Mouse (Mus musculus): ENCODE measurements at regions not wholly inside any gene's neighbourhood (a gene's known extent, or its start where the extent isn't known, plus 50 kb on each side); places are given as distances from the start of the nearest gene placed in this dataset.

GRCm38 (mm10) chr12:8854401-8854800 is 67.1 kb upstream of the Laptm4a start:
- no peaks in the 10 kb centered on the region for H3K9me3 ChIP-seq (ENCODE audit: control insufficient read depth)
- no peaks in the 10 kb centered on the region for H3K36me3 ChIP-seq (ENCODE audit: control insufficient read depth, insufficient read depth)
- H3K27me3 ChIP-seq (replicated peaks; ENCODE audit: control insufficient read depth, insufficient read depth, low read length), result no peaks in the 10 kb centered on the region
- H3K4me2 ChIP-seq (replicated peaks; ENCODE audit: low read depth), result no peak overlapping the region
- H3K4me3 ChIP-seq (ENCODE audit: low read depth, low read length), result no peak overlapping the region
- no peak for ATAC-seq
- WGBS, result 80% methylated on average over 4 of the region's 4 CpGs
- H3K9ac ChIP-seq (ENCODE audit: low read depth, low read length), result no peak overlapping the region
- peaks cover 5% of the 10 kb centered on the region; the same call in 1 of the 2 replicates for H3K4me1 ChIP-seq (replicated peaks; ENCODE audit: control insufficient read depth, insufficient read depth, low read length)
- no peak for TF ChIP-seq CTCF (IDR thresholded peaks at IDR 0.05; ENCODE audit: low read depth)
- H3K27ac ChIP-seq (ENCODE audit: low read depth, low read length), result no peak overlapping the region

DNA sequence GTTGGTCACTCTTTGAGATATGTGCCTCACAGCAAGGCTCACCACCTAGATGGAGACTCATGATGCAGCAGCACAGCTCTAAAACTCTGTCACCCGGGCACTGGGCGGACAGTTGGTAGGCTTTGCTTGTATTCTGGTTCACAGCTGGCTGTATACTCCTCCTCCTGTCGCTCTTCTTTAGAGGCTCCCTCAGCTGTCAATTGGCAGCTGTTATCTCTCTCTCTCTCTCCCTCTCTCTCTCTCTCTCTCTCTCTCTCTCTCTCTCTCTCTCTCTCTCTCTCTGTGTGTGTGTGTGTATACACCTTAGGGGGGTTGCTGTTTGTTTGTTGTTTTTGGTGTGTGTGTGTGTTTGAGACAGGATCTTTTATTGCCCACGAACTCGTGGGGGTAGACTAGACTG is 66.3 kb upstream of the Laptm4a start:
- H3K4me3 ChIP-seq (ENCODE audit: low read depth, low read length), result no peak overlapping the region
- H3K4me1 ChIP-seq (replicated peaks; ENCODE audit: control insufficient read depth, insufficient read depth, low read length), result peaks cover 11% of the 10 kb centered on the region
- no peak for TF ChIP-seq CTCF (IDR thresholded peaks at IDR 0.05; ENCODE audit: low read depth)
- WGBS, result 68% methylated on average over 5 of the region's 5 CpGs
- no peak overlapping the region for H3K27ac ChIP-seq (ENCODE audit: low read depth, low read length)
- no peaks in the 10 kb centered on the region for H3K9me3 ChIP-seq (ENCODE audit: control insufficient read depth)
- H3K36me3 ChIP-seq (ENCODE audit: control insufficient read depth, insufficient read depth), result no peaks in the 10 kb centered on the region
- ATAC-seq, result no peak
- H3K9ac ChIP-seq (ENCODE audit: low read depth, low read length), result no peak overlapping the region
- no peak overlapping the region for H3K4me2 ChIP-seq (replicated peaks; ENCODE audit: low read depth)
- no peaks in the 10 kb centered on the region for H3K27me3 ChIP-seq (replicated peaks; ENCODE audit: control insufficient read depth, insufficient read depth, low read length)

- Histone ChIP-seq H3K9ac (ENCODE audit: low read depth, low read length) (no peak overlapping the region; the same call in 1 of the 2 replicates), H3K27me3 (replicated peaks; ENCODE audit: control insufficient read depth, insufficient read depth, low read length) (no peaks in the 10 kb centered on the region), H3K27ac (ENCODE audit: low read depth, low read length) (no peak overlapping the region), H3K4me2 (replicated peaks; ENCODE audit: low read depth) (no peak overlapping the region), H3K36me3 (ENCODE audit: control insufficient read depth, insufficient read depth) (no peaks in the 10 kb centered on the region), H3K4me3 (ENCODE audit: low read depth, low read length) (no peak overlapping the region), H3K9me3 (ENCODE audit: control insufficient read depth) (no peaks in the 10 kb centered on the region), H3K4me1 (replicated peaks; ENCODE audit: control insufficient read depth, insufficient read depth, low read length) (peaks cover 11% of the 10 kb centered on the region)
- WGBS, result 54% methylated on average over 1 of the region's 1 CpGs
- no peak for ATAC-seq
- TF ChIP-seq CTCF (IDR thresholded peaks at IDR 0.05; ENCODE audit: low read depth), result no peak
Observed at GRCm38 (mm10) chr12:8856051-8856543, 65.4 kb upstream of the Laptm4a start.

GRCm38 (mm10) chr12:8857308-8857707 is 64.2 kb upstream of the Laptm4a start:
- Histone ChIP-seq H3K27me3 (replicated peaks; ENCODE audit: control insufficient read depth, insufficient read depth, low read length) (no peaks in the 10 kb centered on the region), H3K4me1 (replicated peaks; ENCODE audit: control insufficient read depth, insufficient read depth, low read length) (peaks cover 17% of the 10 kb centered on the region), H3K4me3 (ENCODE audit: low read depth, low read length) (no peak overlapping the region), H3K4me2 (replicated peaks; ENCODE audit: low read depth) (no peak overlapping the region), H3K9me3 (ENCODE audit: control insufficient read depth) (no peaks in the 10 kb centered on the region), H3K36me3 (ENCODE audit: control insufficient read depth, insufficient read depth) (no peaks in the 10 kb centered on the region), H3K27ac (ENCODE audit: low read depth, low read length) (no peak overlapping the region), H3K9ac (ENCODE audit: low read depth, low read length) (no peak overlapping the region)
- ATAC-seq, result no peak
- peak; percentile 61 for TF ChIP-seq CTCF (IDR thresholded peaks at IDR 0.05; ENCODE audit: low read depth)
- WGBS, result 61% methylated on average over 8 of the region's 8 CpGs

- H3K9ac ChIP-seq (ENCODE audit: low read depth, low read length), result no peak overlapping the region
- no peaks in the 10 kb centered on the region for H3K36me3 ChIP-seq (ENCODE audit: control insufficient read depth, insufficient read depth)
- H3K4me1 ChIP-seq (replicated peaks; ENCODE audit: control insufficient read depth, insufficient read depth, low read length), result peaks cover 18% of the 10 kb centered on the region
- no peak overlapping the region for H3K27ac ChIP-seq (ENCODE audit: low read depth, low read length)
- TF ChIP-seq CTCF (IDR thresholded peaks at IDR 0.05; ENCODE audit: low read depth), result no peak
- H3K27me3 ChIP-seq (replicated peaks; ENCODE audit: control insufficient read depth, insufficient read depth, low read length), result no peaks in the 10 kb centered on the region
- no peak overlapping the region for H3K4me2 ChIP-seq (replicated peaks; ENCODE audit: low read depth)
- WGBS, result 36% methylated on average over 7 of the region's 7 CpGs
- no peaks in the 10 kb centered on the region for H3K9me3 ChIP-seq (ENCODE audit: control insufficient read depth)
- no peak for ATAC-seq
- no peak overlapping the region for H3K4me3 ChIP-seq (ENCODE audit: low read depth, low read length)
Observed at GRCm38 (mm10) chr12:8858748-8859147, 62.7 kb upstream of the Laptm4a start.

DNA sequence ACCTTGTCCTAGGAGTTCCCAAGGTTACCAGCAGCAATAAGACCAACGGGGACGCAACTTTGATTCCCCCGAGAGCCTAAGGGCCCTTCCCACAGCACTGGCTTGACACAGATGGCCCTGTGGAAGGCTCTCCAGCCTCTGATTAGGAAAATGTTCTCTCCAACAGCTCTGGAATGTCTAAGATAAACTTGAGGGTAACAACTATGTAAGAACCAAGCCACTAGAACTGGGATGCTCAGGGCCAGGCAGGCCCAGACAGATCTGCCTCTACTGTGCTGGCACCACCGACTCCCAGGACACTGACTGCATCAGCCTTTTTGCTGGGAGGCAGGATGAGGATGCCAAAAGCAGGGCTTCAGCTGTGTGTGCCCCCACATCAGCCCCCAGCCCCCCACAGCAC is 61.9 kb upstream of the Laptm4a start:
- Histone ChIP-seq H3K36me3 (ENCODE audit: control insufficient read depth, insufficient read depth) (no peaks in the 10 kb centered on the region), H3K9ac (ENCODE audit: low read depth, low read length) (no peak overlapping the region), H3K4me2 (replicated peaks; ENCODE audit: low read depth) (no peak overlapping the region), H3K27me3 (replicated peaks; ENCODE audit: control insufficient read depth, insufficient read depth, low read length) (no peaks in the 10 kb centered on the region), H3K27ac (ENCODE audit: low read depth, low read length) (peak overlapping the region; percentile 43; the same call in 1 of the 2 replicates), H3K4me3 (ENCODE audit: low read depth, low read length) (no peak overlapping the region), H3K4me1 (replicated peaks; ENCODE audit: control insufficient read depth, insufficient read depth, low read length) (peaks cover 18% of the 10 kb centered on the region), H3K9me3 (ENCODE audit: control insufficient read depth) (no peaks in the 10 kb centered on the region)
- ATAC-seq, result no peak
- WGBS, result 49% methylated on average over 4 of the region's 4 CpGs
- no peak for TF ChIP-seq CTCF (IDR thresholded peaks at IDR 0.05; ENCODE audit: low read depth)

GRCm38 (mm10) chr12:8864830-8865229 is 56.6 kb upstream of the Laptm4a start:
- no peak for TF ChIP-seq CTCF (IDR thresholded peaks at IDR 0.05; ENCODE audit: low read depth)
- Histone ChIP-seq H3K27ac (ENCODE audit: low read depth, low read length) (peak overlapping the region; percentile 60), H3K36me3 (ENCODE audit: control insufficient read depth, insufficient read depth) (no peaks in the 10 kb centered on the region; the same call in 1 of the 2 replicates), H3K4me3 (ENCODE audit: low read depth, low read length) (no peak overlapping the region), H3K4me1 (replicated peaks; ENCODE audit: control insufficient read depth, insufficient read depth, low read length) (peaks cover 16% of the 10 kb centered on the region; the same call in 1 of the 2 replicates), H3K9me3 (ENCODE audit: control insufficient read depth) (no peaks in the 10 kb centered on the region), H3K4me2 (replicated peaks; ENCODE audit: low read depth) (no peak overlapping the region), H3K27me3 (replicated peaks; ENCODE audit: control insufficient read depth, insufficient read depth, low read length) (no peaks in the 10 kb centered on the region), H3K9ac (ENCODE audit: low read depth, low read length) (no peak overlapping the region)
- 20% methylated on average over 3 of the region's 3 CpGs for WGBS
- peak; percentile 15; the same call in 1 of the 2 replicates for ATAC-seq
